Mouse (Mus musculus) MEL (cell line): ENCODE data around the gene Serinc2.

Experiments used
- CTCF ChIP-seq, 3 experiments: IDR thresholded peaks in 2 of 3; conservative IDR thresholded peaks in 1 of 3; 2 replicates each; pipeline ENCODE4 v1.5.1; 2011 to 2012; ENCODE audit warnings: low read length in 3 of 3, low read depth in 2 of 3, mild to moderate bottlenecking in 2 of 3, improper control_type of control experiment in 1 of 3, inconsistent platforms in 1 of 3, mixed read lengths in 1 of 3, moderate library complexity in 1 of 3; ENCODE audit not compliant: control insufficient read depth in 1 of 3, insufficient read depth in 1 of 3, poor library complexity in 1 of 3, severe bottlenecking in 1 of 3
- EP300 ChIP-seq, 2 experiments: IDR thresholded peaks; 2 replicates each; pipeline ENCODE4 v1.6.1; 2011; ENCODE audit warnings: improper control_type of control experiment in 2 of 2, low read length in 2 of 2, low read depth in 1 of 2, mild to moderate bottlenecking in 1 of 2
- GATA1 ChIP-seq: IDR thresholded peaks from 2 replicates; pipeline ENCODE4 v1.6.1; 2011; ENCODE audit warnings: low read depth, low read length, improper control_type of control experiment
- JUND ChIP-seq: IDR thresholded peaks from 2 replicates; pipeline ENCODE4 v1.6.1; 2011; ENCODE audit warnings: low read depth, mild to moderate bottlenecking, improper control_type of control experiment, low read length
- KAT2A ChIP-seq: conservative IDR thresholded peaks from 2 replicates; pipeline ENCODE4 v1.6.1; 2012; ENCODE audit warnings: low read depth, low read length, improper control_type of control experiment, inconsistent platforms
- RAD21 ChIP-seq: IDR thresholded peaks from 2 replicates; pipeline ENCODE4 v1.6.1; 2011; ENCODE audit warnings: mild to moderate bottlenecking, low read depth, low read length, improper control_type of control experiment
- TCF12 ChIP-seq: IDR thresholded peaks from 2 replicates; pipeline ENCODE4 v1.6.1; 2014; ENCODE audit warnings: low read depth, mild to moderate bottlenecking, inconsistent platforms, low read length, improper control_type of control experiment, moderate library complexity
- ZC3H11A ChIP-seq: IDR thresholded peaks from 2 replicates; pipeline ENCODE4 v1.6.1; 2012; ENCODE audit warnings: low read depth, mild to moderate bottlenecking, inconsistent platforms, low read length, improper control_type of control experiment

DNA sequence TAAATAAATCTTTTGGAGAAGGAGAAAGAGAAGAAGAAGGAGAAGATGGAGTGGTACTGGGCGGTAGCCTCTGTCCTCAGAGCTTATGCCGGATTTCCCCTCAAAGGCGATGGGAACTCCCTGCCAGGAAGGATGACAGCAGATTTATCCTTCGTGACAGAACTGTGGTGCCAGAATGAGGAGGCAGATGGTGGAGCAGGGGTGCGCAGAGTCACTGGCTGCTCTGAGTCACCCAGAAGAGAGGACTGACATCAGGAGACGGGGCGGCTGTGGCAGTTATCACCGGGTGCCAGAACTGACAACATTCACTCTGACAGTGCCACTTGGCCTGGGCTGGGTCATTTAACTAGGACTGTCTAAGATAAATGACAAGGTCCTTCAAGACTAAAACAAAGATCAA, 8.9 kb downstream of the Serinc2 start:
- TF ChIP-seq CTCF (IDR thresholded peaks at IDR 0.05 in 2 of 3, conservative IDR thresholded peaks at IDR 0.05 in 1 of 3; ENCODE audit: control insufficient read depth in 1 of 3, insufficient read depth in 1 of 3, low read depth in 2 of 3, low read length in 3 of 3, poor library complexity in 1 of 3, severe bottlenecking in 1 of 3): no peak
- TF ChIP-seq RAD21: no peak
- no peak for TF ChIP-seq TCF12
- TF ChIP-seq GATA1: no peak
- TF ChIP-seq EP300 (IDR thresholded peaks at IDR 0.05; ENCODE audit: low read depth in 1 of 2, low read length in 2 of 2): no peak
- no peak for TF ChIP-seq ZC3H11A
- no peak for TF ChIP-seq JUND
- TF ChIP-seq KAT2A: no peak
